Comparison of ENCODE assay signal across 8 mouse cellular contexts in the genomic region with DNA sequence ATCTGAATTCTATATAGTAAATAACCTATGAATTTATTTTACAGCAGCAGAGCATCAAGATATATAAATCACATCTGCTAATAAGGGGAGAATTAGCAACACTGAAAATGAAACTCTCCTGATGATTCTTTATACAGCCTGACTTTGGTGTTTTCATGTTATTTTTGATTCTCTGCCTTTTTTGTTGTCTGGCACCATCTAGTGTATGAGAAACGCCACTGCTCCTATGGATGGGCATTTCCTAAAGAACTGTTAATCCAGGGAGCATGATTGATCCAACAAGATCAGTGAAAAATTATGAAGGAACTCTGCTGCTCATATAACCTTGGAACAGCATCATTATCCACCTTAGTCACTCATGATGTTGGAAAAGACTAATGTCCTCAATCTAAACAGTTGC. TPM values are rescaled to one million over a fixed set of nuclear protein-coding genes. Genes with fewer than 3 reads are reported as not detected.
DNase-seq lines count a peak whose midpoint lies in the region; ATAC-seq and TF ChIP-seq lines count a peak whose summit lies in the region.

No protein-coding gene starts in this region.

- H3K36me3 ChIP-seq in lung, embryonic 14.5 days (ENCODE audit: insufficient read depth): no peaks in the 10 kb centered on the region
- H3K36me3 ChIP-seq in midbrain, embryonic 13.5 days: no peaks in the 10 kb centered on the region

- no peak overlapping the region for H3K4me3 ChIP-seq in lung, embryonic 14.5 days (ENCODE audit: low read depth, low read length)
- no peak overlapping the region for H3K4me3 ChIP-seq in lung, adult 2 months (replicated peaks; ENCODE audit: extremely low read depth, low read depth, low read length)
- no peak overlapping the region for H3K4me3 ChIP-seq in midbrain, embryonic 13.5 days (replicated peaks)

- no peaks in the 10 kb centered on the region for H3K27me3 ChIP-seq in lung, embryonic 14.5 days (ENCODE audit: insufficient read depth, low read length)
- H3K27me3 ChIP-seq in midbrain, embryonic 13.5 days: no peaks in the 10 kb centered on the region

- no peak overlapping the region for H3K4me2 ChIP-seq in lung, embryonic 14.5 days
- no peak overlapping the region for H3K4me2 ChIP-seq in midbrain, embryonic 13.5 days (replicated peaks)

- peak; percentile 77 for TF ChIP-seq CTCF in lung, embryonic 14.5 days (IDR thresholded peaks at IDR 0.05; ENCODE audit: low read depth)
- no peak for TF ChIP-seq CTCF in lung, adult 2 months (IDR thresholded peaks at IDR 0.05; ENCODE audit: insufficient read depth, low read length)

- WGBS in lung, embryonic 14.5 days: 0% methylated on average over 1 of the region's 1 CpGs
- 0% methylated on average over 1 of the region's 1 CpGs for WGBS in lung, adult 2 months
- 0% methylated on average over 1 of the region's 1 CpGs for WGBS in midbrain, embryonic 13.5 days

- TF ChIP-seq POLR2A in lung, adult 2 months (IDR thresholded peaks at IDR 0.05; ENCODE audit: borderline replicate concordance, extremely low read depth, low read depth, low read length): no peak

- peak; percentile 68 for DNase-seq in lung, embryonic 14.5 days
- no peak for DNase-seq in lung, adult 2 months
- DNase-seq in ZHBTc4 (ENCODE audit: low read depth, low spot score): peak; percentile 59
- DNase-seq in fibroblast of lung, adult 2 months (ENCODE audit: low read depth): peak; percentile 7
- peak; percentile 49 for DNase-seq in kidney, postnatal 10 days
- no peak for DNase-seq in spleen, postnatal 36 days (ENCODE audit: low spot score in 2 of 2)
- DNase-seq in spleen, adult 12 weeks (ENCODE audit: low spot score): no peak

- H3K4me1 ChIP-seq in lung, embryonic 14.5 days (ENCODE audit: insufficient read depth): no peaks in the 10 kb centered on the region
- no peaks in the 10 kb centered on the region for H3K4me1 ChIP-seq in lung, adult 2 months (ENCODE audit: control insufficient read depth, insufficient read depth, low read length)
- H3K4me1 ChIP-seq in midbrain, embryonic 13.5 days (replicated peaks): no peaks in the 10 kb centered on the region

- no peak for ATAC-seq in lung, embryonic 14.5 days (ENCODE audit: insufficient read depth)
- ATAC-seq in midbrain, embryonic 13.5 days: peak; percentile 53; the same call in 1 of the 2 replicates

- H3K9me3 ChIP-seq in lung, embryonic 14.5 days (ENCODE audit: low read depth, low read length): no peaks in the 10 kb centered on the region
- no peaks in the 10 kb centered on the region for H3K9me3 ChIP-seq in midbrain, embryonic 13.5 days

- no peak overlapping the region for H3K9ac ChIP-seq in lung, embryonic 14.5 days
- no peak overlapping the region for H3K9ac ChIP-seq in midbrain, embryonic 13.5 days (replicated peaks)

- H3K27ac ChIP-seq in lung, embryonic 14.5 days (ENCODE audit: low read depth): no peak overlapping the region
- no peak overlapping the region for H3K27ac ChIP-seq in midbrain, embryonic 13.5 days

RNA-seq across cellular contexts. Expression of a gene that starts 59.3 kb away (rescaled TPM):
- 9.7 and 11.6 TPM in 2 replicates for polyA plus RNA-seq in lung, embryonic 14.5 days (2014; fragmentation: Nextera tagmentation; extraction: Ambion mirVana)
- 9.8 and 10.6 TPM in 2 replicates for polyA plus RNA-seq in lung, adult 2 months (2012; rRNA removed)
- polyA plus RNA-seq in midbrain, embryonic 13.5 days (2015; fragmentation: Nextera tagmentation; extraction: Ambion mirVana): 17.2 and 19.3 TPM in 2 replicates

Comparison
In these comparisons a context has a peak if more than half of its experiments do, and no peak if none do; other contexts are left out.
1. DNase-seq: peak in lung, embryonic 14.5 days (single experiment), ZHBTc4 (single experiment), fibroblast of lung, adult 2 months (single experiment) and kidney, postnatal 10 days (single experiment); none in lung, adult 2 months (single experiment), spleen, postnatal 36 days (0 of 2) and spleen, adult 12 weeks (single experiment).